Mouse (Mus musculus) kidney, postnatal 0 days (tissue): ENCODE measurements around the gene Adamts9. TPM values are rescaled to one million over a fixed set of nuclear protein-coding genes. Genes with fewer than 3 reads are reported as not detected.

Source experiments
- ATAC-seq: fragments of 200-750 bp; cut with Nextera tagmentation; replicated peaks from 2 replicates; pipeline ENCODE4 v1.8.0; 2017; ENCODE audit warnings: low read depth, moderate number of reproducible peaks, moderate TSS enrichment, moderate library complexity; ENCODE audit not compliant: low FRiP score
- DNase-seq: peaks from one replicate; pipeline ENCODE4 v3.0.0-alpha.2; 2016; ENCODE audit warnings: low spot score
- H3K27ac ChIP-seq: fragments of 300-500 bp; sonication (generic); 2 replicates; pipeline ENCODE4 v1.5.1; 2014; ENCODE audit warnings: mild to moderate bottlenecking
- H3K27me3 ChIP-seq: fragments of 300-500 bp; sonication (generic); 2 replicates; pipeline ENCODE4 v1.6.1; 2014; ENCODE audit warnings: low read length, mixed read lengths; ENCODE audit not compliant: insufficient read depth
- H3K36me3 ChIP-seq: fragments of 300-500 bp; sonication (generic); 2 replicates; pipeline ENCODE4 v1.6.1; 2014; ENCODE audit warnings: low read length, mixed read lengths; ENCODE audit not compliant: insufficient read depth
- H3K4me1 ChIP-seq: fragments of 300-500 bp; sonication (generic); replicated peaks from 2 replicates; pipeline ENCODE4 v1.6.1; 2014; ENCODE audit warnings: antibody characterized with exemption, low read length, mixed read lengths; ENCODE audit not compliant: insufficient read depth
- H3K4me2 ChIP-seq: fragments of 300-500 bp; sonication (generic); 2 replicates; pipeline ENCODE4 v1.6.1; 2014; ENCODE audit warnings: mild to moderate bottlenecking, low read length, moderate library complexity, mixed read lengths
- H3K4me3 ChIP-seq: fragments of 300-500 bp; sonication (generic); replicated peaks from 2 replicates; pipeline ENCODE4 v1.5.1; 2014; ENCODE audit warnings: low read depth, low read length
- H3K9ac ChIP-seq: fragments of 300-500 bp; sonication (generic); 2 replicates; pipeline ENCODE4 v1.6.1; 2014; ENCODE audit warnings: low read depth, low read length
- H3K9me3 ChIP-seq: fragments of 300-500 bp; sonication (generic); replicated peaks from 2 replicates; pipeline ENCODE4 v1.6.1; 2016; ENCODE audit warnings: low read length, inconsistent platforms, mixed read lengths
- CTCF ChIP-seq: IDR thresholded peaks from 2 replicates; pipeline ENCODE4 v1.5.1; 2016; ENCODE audit warnings: antibody characterized with exemption, low read depth, mild to moderate bottlenecking, moderate library complexity
- WGBS: fragments of 180-500 bp; shearing (Covaris S2); extraction: QIAGEN DNeasy Blood & Tissue Kit; methylation state at CpG from one replicate; pipeline ENCODE4 v1.1.7; 2014; 5-methylcytosine and 5-hydroxymethylcytosine counted together
- polyA plus RNA-seq: library from polyadenylated mRNA; unstranded; fragments of >200 nt; fragmentation: Nextera tagmentation; extraction: Ambion mirVana; gene quantifications from 2 replicates; pipeline ENCODE4 v1.2.1, GENCODE M21; 2015

Adamts9 gene
- polyA plus RNA-seq, 1 experiment from 2014 or later = 7.6 TPM

DNA sequence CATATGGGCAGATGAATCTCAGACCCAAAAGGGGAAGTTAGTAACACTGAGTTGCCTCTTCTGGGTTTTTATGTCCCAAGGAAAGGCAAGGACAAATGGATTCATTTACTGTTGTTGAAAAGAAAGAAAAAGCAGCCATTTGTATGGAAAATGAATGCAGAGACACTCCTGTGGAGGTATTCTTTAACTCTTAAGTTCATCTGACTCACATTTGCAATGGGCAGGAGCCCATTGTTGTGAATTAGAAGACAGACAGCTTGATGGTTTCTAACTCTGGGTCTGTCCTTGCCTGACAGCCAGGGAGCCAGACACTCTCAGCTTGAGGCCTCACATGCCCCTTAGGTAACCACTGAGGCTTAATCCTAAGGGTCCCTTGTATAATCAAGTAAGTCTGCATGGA is 131.7 kb downstream of the Adamts9 start:
- peaks cover 26% of the 10 kb centered on the region for H3K36me3 ChIP-seq
- no peak for DNase-seq
- no peak for TF ChIP-seq CTCF

DNA sequence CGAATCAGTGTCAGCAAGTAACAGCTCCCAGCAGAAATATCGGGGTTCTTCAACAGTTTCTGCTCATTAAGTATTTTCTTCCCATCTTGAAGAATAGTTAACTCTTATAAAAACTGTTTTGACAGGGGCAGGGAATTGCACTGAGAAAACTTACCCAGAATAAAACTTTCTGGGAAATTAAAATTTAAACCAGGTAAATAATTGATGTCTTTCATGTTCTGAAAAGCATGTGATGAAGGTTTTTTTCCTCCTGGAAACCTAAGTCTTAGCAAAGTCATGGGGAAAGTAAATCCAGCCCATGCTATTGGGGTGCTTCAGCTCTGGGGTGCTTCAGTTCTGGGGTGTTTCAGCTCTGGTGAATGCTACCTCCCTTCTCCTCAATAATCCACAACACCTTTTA is 132.7 kb downstream of the Adamts9 start:
- TF ChIP-seq CTCF = no peak
- no peak overlapping the region for H3K4me2 ChIP-seq
- H3K4me3 ChIP-seq = no peak overlapping the region
- H3K27ac ChIP-seq = peak overlapping the region; percentile 68; the same call in 1 of the 2 replicates
- DNase-seq (no peak), ATAC-seq (no peak)
- H3K36me3 ChIP-seq = peaks cover 32% of the 10 kb centered on the region
- H3K9me3 ChIP-seq = no peaks in the 10 kb centered on the region
- no peak overlapping the region for H3K9ac ChIP-seq
- WGBS = 75% methylated on average over 2 of the region's 2 CpGs
- peaks cover 4% of the 10 kb centered on the region; the same call in 1 of the 2 replicates for H3K4me1 ChIP-seq
- H3K27me3 ChIP-seq = no peaks in the 10 kb centered on the region

More for the DNA sequence above, 131.7 kb downstream of the Adamts9 start:
- Histone ChIP-seq H3K9ac (no peak overlapping the region), H3K27me3 (no peaks in the 10 kb centered on the region), H3K9me3 (no peaks in the 10 kb centered on the region), H3K27ac (peak overlapping the region; percentile 14; the same call in 1 of the 2 replicates), H3K4me2 (no peak overlapping the region), H3K4me1 (peaks cover 8% of the 10 kb centered on the region), H3K4me3 (no peak overlapping the region)
- ATAC-seq = no peak

DNA sequence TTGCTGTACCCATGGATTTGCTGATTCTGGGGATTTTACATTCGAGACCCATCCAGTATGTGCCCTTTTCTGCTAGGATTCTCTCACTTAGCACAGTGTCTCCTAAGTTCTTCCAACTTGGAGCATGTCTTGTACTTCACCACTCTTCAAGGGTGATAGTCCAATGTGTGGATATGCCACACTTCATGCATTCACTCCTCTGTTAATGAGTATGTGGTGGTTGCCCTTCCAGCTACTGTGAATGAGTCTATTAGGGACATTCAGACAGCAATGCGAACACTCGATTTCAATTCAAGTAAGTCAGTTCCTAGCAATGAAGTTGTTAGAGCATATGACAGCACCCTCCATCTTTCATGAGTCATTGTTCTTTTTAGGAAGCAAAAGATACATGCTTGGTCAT is 133.5 kb downstream of the Adamts9 start:
- peaks cover 32% of the 10 kb centered on the region for H3K36me3 ChIP-seq
- H3K27ac ChIP-seq = peak overlapping the region; percentile 50
- H3K4me2 ChIP-seq = no peak overlapping the region
- no peak overlapping the region for H3K4me3 ChIP-seq
- TF ChIP-seq CTCF = no peak
- WGBS = 83% methylated on average over 3 of the region's 3 CpGs
- ATAC-seq = peak; percentile 61; the same call in 1 of the 2 replicates
- H3K27me3 ChIP-seq = no peaks in the 10 kb centered on the region
- H3K9ac ChIP-seq = no peak overlapping the region
- DNase-seq = no peak
- peaks cover 4% of the 10 kb centered on the region; the same call in 1 of the 2 replicates for H3K4me1 ChIP-seq
- H3K9me3 ChIP-seq = no peaks in the 10 kb centered on the region

DNA sequence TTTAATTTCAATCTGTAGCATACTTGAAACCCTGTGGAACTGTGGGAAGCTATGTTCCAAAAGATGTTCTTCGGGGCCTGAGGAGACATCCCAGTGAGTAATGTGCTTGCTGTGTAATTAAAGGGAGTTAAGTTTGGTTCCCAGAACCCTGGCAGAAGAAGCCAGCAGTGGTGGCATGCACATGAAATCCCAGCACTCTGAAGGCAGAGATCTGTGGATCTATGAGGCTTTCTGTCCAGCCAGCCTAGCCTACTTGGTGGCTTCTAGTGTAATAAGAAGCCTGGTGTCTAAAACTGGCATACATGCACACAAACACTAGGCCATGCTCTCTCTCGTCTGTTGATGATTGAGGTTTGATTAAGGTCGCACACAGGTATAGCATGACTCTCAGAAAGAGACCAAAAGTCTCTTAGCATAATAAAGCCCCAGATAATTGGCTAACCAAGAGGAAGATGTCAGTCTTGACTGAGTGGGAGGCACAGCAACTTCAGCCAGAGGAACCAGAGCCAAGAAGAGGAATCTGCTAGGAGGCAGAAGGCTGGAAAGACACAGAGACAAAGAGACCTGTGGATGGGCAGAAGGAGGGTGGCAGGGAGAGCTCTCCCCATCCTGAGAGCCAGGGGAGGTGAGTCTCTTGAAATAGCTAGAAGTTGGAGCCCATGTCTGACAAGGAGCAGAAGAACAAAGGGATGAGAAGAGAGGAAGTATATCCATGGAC is 138.9 kb downstream of the Adamts9 start:
- WGBS = 86% methylated on average over 3 of the region's 3 CpGs

DNA sequence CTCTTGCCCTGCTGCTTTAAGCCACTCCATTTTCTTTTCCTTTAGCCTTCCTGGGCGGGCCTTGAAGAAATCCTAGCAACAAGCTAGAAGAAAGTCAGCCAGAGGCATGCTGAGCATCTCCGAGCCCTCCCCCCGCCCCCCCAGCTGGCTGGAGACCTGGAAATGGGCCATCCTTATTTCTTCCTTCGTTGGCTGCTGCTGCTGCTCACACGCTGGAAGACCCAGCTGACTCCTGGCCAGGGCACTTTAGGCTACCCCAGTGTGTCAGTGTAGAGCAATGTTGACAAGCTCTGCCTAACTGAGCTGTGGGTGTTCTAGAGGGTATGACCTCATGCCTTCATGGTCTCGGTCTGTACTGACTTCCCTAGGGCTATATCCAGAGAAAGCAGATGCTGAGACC is 140.1 kb downstream of the Adamts9 start:
- DNase-seq (peak; percentile 47), ATAC-seq (no peak)
- H3K4me1 ChIP-seq = 0 out of 2 replicates have a peak, but pooled peaks cover 2% of the 10 kb centered on the region
- no peak overlapping the region for H3K9ac ChIP-seq
- H3K27ac ChIP-seq = 0 out of 2 replicates have a peak overlapping the region, but pooled peaks have one; percentile 6
- TF ChIP-seq CTCF = no peak
- no peak overlapping the region for H3K4me3 ChIP-seq
- H3K36me3 ChIP-seq = peaks cover 33% of the 10 kb centered on the region
- H3K4me2 ChIP-seq = no peak overlapping the region
- WGBS = 70% methylated on average over 6 of the region's 6 CpGs
- no peaks in the 10 kb centered on the region for H3K9me3 ChIP-seq
- no peaks in the 10 kb centered on the region for H3K27me3 ChIP-seq

More for the DNA sequence above, 138.9 kb downstream of the Adamts9 start:
- Histone ChIP-seq H3K27ac (no peak overlapping the region), H3K4me1 (0 out of 2 replicates have a peak, but pooled peaks cover 2% of the 10 kb centered on the region), H3K4me2 (no peak overlapping the region), H3K4me3 (no peak overlapping the region), H3K36me3 (peaks cover 33% of the 10 kb centered on the region), H3K9me3 (no peaks in the 10 kb centered on the region), H3K9ac (no peak overlapping the region), H3K27me3 (no peaks in the 10 kb centered on the region)
- no peak for ATAC-seq
- TF ChIP-seq CTCF = no peak
- DNase-seq = no peak

DNA sequence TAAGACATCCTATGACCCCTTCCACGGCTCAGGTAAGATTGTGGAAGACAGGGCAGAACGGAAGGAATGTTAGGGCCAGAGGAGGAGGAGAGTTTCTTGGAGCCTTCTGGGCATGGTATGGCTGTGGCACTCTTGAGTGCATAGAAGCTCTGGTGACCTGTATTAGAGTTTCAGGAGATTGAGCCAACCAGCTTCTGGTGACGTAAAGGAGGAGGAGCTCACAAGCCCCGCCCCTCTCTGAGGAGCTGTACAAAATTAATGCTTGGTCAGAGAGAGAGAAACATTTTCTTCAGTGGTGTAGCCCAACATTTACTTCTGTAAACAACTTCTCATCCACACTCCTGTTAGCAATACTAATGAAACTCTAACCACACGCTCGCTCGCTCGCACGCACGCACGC is 140.9 kb downstream of the Adamts9 start:
- Histone ChIP-seq H3K27me3 (no peaks in the 10 kb centered on the region), H3K4me2 (no peak overlapping the region), H3K4me1 (0 out of 2 replicates have a peak, but pooled peaks cover 2% of the 10 kb centered on the region), H3K27ac (no peak overlapping the region), H3K9me3 (no peaks in the 10 kb centered on the region), H3K36me3 (peaks cover 40% of the 10 kb centered on the region), H3K9ac (no peak overlapping the region), H3K4me3 (no peak overlapping the region)
- 92% methylated on average over 11 of the region's 11 CpGs for WGBS
- ATAC-seq (no peak), DNase-seq (no peak)
- TF ChIP-seq CTCF = no peak

DNA sequence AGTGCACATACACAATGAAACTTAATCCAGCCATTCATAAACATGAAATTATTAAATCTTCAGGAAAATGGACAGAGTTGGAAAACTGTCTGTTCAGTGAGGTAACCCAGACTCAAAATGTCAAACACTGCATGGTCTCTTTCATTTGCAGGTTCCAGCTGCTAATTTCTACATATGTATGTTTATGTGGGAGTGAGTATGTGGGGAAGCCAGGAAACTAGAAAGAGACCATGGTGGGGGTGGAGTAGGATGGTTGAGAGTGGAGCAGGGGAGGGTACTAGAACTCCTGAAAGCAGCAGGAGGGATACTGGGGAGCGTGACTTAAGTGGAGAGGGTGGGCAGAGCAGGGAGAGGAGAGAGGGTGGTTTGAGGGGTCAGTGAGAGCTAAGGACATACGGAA is 141.8 kb downstream of the Adamts9 start:
- H3K36me3 ChIP-seq = peaks cover 44% of the 10 kb centered on the region
- no peak for ATAC-seq

More for the DNA sequence above, 141.8 kb downstream of the Adamts9 start:
- H3K9me3 ChIP-seq = no peaks in the 10 kb centered on the region
- DNase-seq = no peak
- H3K27me3 ChIP-seq = no peaks in the 10 kb centered on the region
- no peak overlapping the region for H3K9ac ChIP-seq
- TF ChIP-seq CTCF = no peak
- no peak overlapping the region for H3K27ac ChIP-seq
- no peak overlapping the region for H3K4me3 ChIP-seq
- 0 out of 2 replicates have a peak, but pooled peaks cover 2% of the 10 kb centered on the region for H3K4me1 ChIP-seq
- H3K4me2 ChIP-seq = no peak overlapping the region
- 81% methylated on average over 2 of the region's 2 CpGs for WGBS
